Mouse (Mus musculus) gastrocnemius, adult 18-20 months (tissue): Measurements from ENCODE around the gene Cd59a. TPM values are rescaled to one million over a fixed set of nuclear protein-coding genes. Genes with fewer than 3 reads are reported as not detected.
A peak's percentile ranks its signal among the peaks of the same experiment; 100 is the strongest.
"Not testable (repeated sequence)": the region's sequence is repeated elsewhere in the genome, so short reads cannot be mapped to it uniquely, and the experiment has no call there.

Experiments used
- DNase-seq: peaks from one replicate; pipeline ENCODE4 v3.0.0; 2021; ENCODE audit warnings: low spot score
- total RNA-seq, 2 experiments: library from RNA; stranded (reverse); gene quantifications; 2 replicates each; pipeline ENCODE4 v1.2.3; 2021

Gene Cd59a
- total RNA-seq, 2 experiments from 2014 or later = 15.0 to 16.7 TPM

DNA sequence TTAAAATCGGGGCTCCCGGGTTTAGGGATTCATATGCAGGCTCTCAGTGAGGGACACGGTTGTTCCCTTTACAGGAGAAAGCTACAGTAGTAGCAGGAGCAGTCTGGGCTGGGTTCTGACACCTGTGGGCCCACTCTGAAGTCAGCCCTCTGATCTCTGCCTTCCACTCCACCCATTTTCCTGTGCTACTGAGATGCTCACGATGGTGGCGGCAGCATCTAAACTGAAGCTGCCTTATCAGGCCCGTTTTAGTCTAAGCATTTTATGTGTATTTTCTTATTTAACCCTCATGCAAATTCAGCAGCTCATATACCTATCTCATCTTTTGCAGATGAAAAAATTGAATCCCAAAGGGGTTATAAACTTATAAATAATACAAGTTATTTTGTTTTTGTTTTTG is 9.2 kb downstream of the Cd59a start:
- no peak for DNase-seq

- not testable (repeated sequence) for DNase-seq
Observed at GRCm38 (mm10) chr2:104109021-104109420, 13.4 kb downstream of the Cd59a start.

DNA sequence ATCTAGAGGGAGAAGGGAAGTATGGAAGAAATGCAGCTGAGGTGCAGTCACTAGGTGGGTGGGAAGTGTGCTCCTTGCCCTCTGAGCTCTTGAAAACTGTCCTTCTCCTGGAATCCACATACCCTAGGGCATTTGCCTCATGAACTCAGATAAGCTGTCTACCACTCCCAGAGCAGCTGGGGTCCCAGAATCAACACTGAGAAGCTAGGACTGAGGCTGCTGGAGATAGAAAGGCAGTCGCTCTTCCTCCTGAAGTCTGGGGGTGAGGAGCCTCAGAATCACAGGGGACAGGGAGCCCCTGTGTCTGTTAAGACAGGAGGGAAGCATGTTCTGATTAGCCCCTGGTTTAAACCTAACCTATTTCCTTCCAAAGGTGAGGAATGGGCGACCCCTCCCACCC is 13.9 kb downstream of the Cd59a start:
- no peak for DNase-seq

DNA sequence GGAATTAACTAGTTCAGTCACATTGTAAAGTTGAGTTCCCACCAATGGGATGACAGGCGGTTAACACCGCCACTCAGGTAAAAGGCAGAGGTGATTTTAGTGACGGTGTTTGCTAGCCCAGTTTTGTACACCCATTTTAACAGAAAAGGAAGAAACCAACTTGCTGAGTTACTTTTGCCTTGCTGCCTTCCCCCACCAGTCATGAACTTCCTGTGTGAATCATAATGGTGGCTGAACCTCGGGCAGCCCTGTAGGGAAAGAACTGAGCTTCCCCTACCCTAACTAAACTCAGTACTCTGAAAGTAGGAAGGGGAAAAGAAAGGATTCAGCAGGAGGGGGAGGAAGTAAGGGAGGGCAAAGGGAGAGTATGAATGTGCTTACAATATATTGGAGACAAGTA is 14.4 kb downstream of the Cd59a start:
- no peak for DNase-seq

- DNase-seq = not testable (repeated sequence)
Observed at GRCm38 (mm10) chr2:104111170-104111797, 15.7 kb downstream of the Cd59a start.

- DNase-seq = not testable (repeated sequence)
Observed at GRCm38 (mm10) chr2:104113563-104113962, 18.0 kb downstream of the Cd59a start.

- no peak for DNase-seq
Observed at GRCm38 (mm10) chr2:104114898-104115297, 19.3 kb downstream of the Cd59a start.

- not testable (repeated sequence) for DNase-seq
Observed at GRCm38 (mm10) chr2:104117173-104117572, 21.6 kb downstream of the Cd59a start.

GRCm38 (mm10) chr2:104119097-104119496 is 23.5 kb downstream of the Cd59a start:
- no peak for DNase-seq

- peak; percentile 34 for DNase-seq
Observed at GRCm38 (mm10) chr2:104120312-104120711, 24.7 kb downstream of the Cd59a start.

GRCm38 (mm10) chr2:104121681-104122504 is 26.3 kb downstream of the Cd59a start:
- peak; percentile 28 for DNase-seq

GRCm38 (mm10) chr2:104122505-104123378 is 27.1 kb downstream of the Cd59a start, which contains the start of gene A930018P22Rik:
A930018P22Rik (plus strand) TSS chr2:104122769.
- DNase-seq = peak; percentile 96

DNA sequence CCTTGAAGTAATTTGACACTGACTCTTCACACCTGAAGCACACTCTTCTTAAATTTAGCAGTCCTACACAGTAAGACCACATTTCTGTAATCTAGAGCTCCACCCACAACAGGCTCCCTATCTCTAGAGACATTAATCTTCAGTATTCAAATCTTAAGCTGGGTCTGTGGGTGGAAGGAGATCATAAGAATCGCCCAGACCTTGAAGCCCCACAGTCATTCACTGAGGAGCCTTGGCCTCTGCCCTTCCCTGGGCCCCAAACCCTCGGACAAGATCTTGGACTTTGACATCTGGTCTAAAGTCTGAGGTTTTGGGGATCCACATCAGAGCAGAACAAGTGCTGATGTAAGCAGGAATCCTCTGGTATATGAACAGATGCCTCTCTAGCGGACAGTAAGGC is 27.9 kb downstream of the Cd59a start:
- DNase-seq = no peak

- no peak for DNase-seq
Observed at GRCm38 (mm10) chr2:104124071-104124470, 28.5 kb downstream of the Cd59a start.

- DNase-seq = peak; percentile 52
Observed at GRCm38 (mm10) chr2:104128803-104129531, 33.4 kb downstream of the Cd59a start.

- no peak for DNase-seq
Observed at GRCm38 (mm10) chr2:104130165-104130564, 34.6 kb downstream of the Cd59a start.

- no peak for DNase-seq
Observed at GRCm38 (mm10) chr2:104130969-104131368, 35.4 kb downstream of the Cd59a start.

- no peak for DNase-seq
Observed at GRCm38 (mm10) chr2:104132266-104132859, 36.8 kb downstream of the Cd59a start.

DNA sequence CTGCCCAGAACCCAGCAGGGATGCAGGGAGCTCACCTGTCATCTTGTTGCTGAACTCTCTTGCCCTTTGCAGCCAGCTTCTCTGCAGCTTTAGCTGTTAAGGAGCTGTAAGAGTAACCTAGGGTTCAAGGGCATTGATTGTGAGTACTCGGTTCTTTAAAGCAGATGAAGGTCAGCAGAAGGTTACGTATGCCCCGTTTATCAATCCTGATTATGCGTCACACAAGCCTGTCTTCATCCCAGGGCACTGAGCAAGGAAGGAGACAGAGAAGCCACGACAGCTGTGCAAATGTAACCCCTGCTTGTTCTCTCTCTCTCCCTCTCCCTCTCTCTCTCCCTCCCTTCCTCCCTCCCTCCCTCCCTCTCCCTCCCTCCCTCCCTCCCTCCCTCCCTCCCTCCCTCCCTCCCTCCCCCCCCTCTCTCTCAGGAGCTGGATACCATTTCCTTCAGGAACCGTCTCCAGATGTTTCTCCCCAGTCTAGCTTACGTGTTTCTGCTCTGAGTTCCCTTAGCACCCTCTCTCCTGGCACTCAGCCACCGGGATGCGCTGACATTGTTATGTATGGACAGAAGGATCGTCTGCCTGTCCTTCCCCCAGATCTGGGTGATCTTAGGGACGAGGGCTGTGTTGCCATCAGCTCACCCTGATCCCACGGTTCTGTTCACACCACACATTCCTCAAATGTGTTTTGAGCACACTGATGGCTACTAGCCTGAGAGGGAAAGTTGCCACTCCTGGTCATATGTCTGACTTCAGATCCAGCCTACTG is 37.6 kb downstream of the Cd59a start:
- DNase-seq = no peak
